Comparison of ENCODE assay signal across 8 mouse cellular contexts in the genomic region with DNA sequence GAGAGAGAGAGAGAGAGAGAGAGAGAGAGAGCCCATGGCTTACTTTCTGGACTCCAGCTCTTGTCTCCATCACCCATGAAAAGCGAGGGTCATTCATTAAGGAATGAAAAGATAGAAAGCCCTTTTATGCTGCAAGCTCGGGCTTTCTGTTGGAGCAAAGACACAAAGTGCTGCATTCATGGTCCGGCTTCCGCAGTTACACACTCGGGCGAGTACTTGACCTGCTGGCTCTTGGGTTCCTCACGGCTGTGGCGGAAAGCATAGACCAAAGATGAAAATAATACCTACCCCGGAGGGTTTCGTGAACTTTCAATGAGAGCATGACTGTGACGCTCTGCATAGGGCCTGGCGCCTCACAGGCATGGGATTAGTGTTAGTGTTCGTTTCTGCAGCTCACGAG. TPM values are rescaled to one million over a fixed set of nuclear protein-coding genes. Genes with fewer than 3 reads are reported as not detected.
DNase-seq lines count a peak whose midpoint lies in the region; ATAC-seq and TF ChIP-seq lines count a peak whose summit lies in the region.

No protein-coding gene starts in this region.

- no peak for TF ChIP-seq RAD21 in MEL (IDR thresholded peaks at IDR 0.05; ENCODE audit: low read depth, low read length)

- TF ChIP-seq POLR2A in MEL (IDR thresholded peaks at IDR 0.05; ENCODE audit: control insufficient read depth in 1 of 2, insufficient read depth in 1 of 2, low read depth in 1 of 2, low read length in 2 of 2, poor library complexity in 1 of 2) = no peak
- TF ChIP-seq POLR2A in brain, embryonic 14.5 days (IDR thresholded peaks at IDR 0.05; ENCODE audit: borderline replicate concordance, extremely low read depth, insufficient read depth, insufficient read length, poor library complexity, severe bottlenecking) = no peak

- no peaks in the 10 kb centered on the region for H3K79me2 ChIP-seq in MEL (ENCODE audit: control insufficient read depth, insufficient read depth, low read length, poor library complexity)

- no peak for DNase-seq in MEL (ENCODE audit: low read depth, low spot score)
- DNase-seq in brain, embryonic 14.5 days (ENCODE audit: low read depth) = peak; percentile 60
- DNase-seq in hindbrain, embryonic 11.5 days (ENCODE audit: low spot score) = peak; percentile 55
- DNase-seq in layer of hippocampus, postnatal 10 days (ENCODE audit: low spot score in 2 of 2) = peak; percentile 21 to 22
- no peak for DNase-seq in yolk sac, embryonic 10.5 days (ENCODE audit: low spot score)
- no peak for DNase-seq in spleen, adult 18-20 months
- DNase-seq in cerebellum, adult 11 months = no peak
- DNase-seq in testis, postnatal 14 days (ENCODE audit: low spot score) = no peak

- peak overlapping the region; percentile 11; the same call in 1 of the 2 replicates for H3K4me2 ChIP-seq in hindbrain, embryonic 11.5 days (replicated peaks; ENCODE audit: low read depth, low read length)

- no peaks in the 10 kb centered on the region for H3K9me3 ChIP-seq in MEL (replicated peaks; ENCODE audit: insufficient read depth, low read length)
- H3K9me3 ChIP-seq in hindbrain, embryonic 11.5 days (ENCODE audit: control insufficient read depth, low read length) = no peaks in the 10 kb centered on the region

- WGBS in hindbrain, embryonic 11.5 days = 46% methylated on average over 14 of the region's 14 CpGs

- H3K36me3 ChIP-seq in MEL (ENCODE audit: control insufficient read depth in 1 of 2, insufficient read depth in 2 of 2, low read length in 2 of 2) = peaks cover 0 to 5% of the 10 kb centered on the region in 2 experiments; a peak in 1 of 4 replicates
- no peaks in the 10 kb centered on the region for H3K36me3 ChIP-seq in hindbrain, embryonic 11.5 days (ENCODE audit: control insufficient read depth, insufficient read depth, low read length)

- peak; percentile 45; the same call in 1 of the 2 replicates for ATAC-seq in hindbrain, embryonic 11.5 days (ENCODE audit: low FRiP score)

- peaks cover 2 to 21% of the 10 kb centered on the region in 2 experiments; a peak in 3 of 4 replicates for H3K4me1 ChIP-seq in MEL (ENCODE audit: control insufficient read depth in 1 of 2, insufficient read depth in 2 of 2, low read length in 2 of 2)
- H3K4me1 ChIP-seq in hindbrain, embryonic 11.5 days (replicated peaks; ENCODE audit: control insufficient read depth, insufficient read depth, low read length) = no peaks in the 10 kb centered on the region

- H3K9ac ChIP-seq in MEL (ENCODE audit: control insufficient read depth, low read depth, low read length, poor library complexity, severe bottlenecking) = no peak overlapping the region
- peak overlapping the region; percentile 37; the same call in 1 of the 2 replicates for H3K9ac ChIP-seq in hindbrain, embryonic 11.5 days (ENCODE audit: low read depth, low read length)

- H3K4me3 ChIP-seq in MEL (ENCODE audit: control insufficient read depth in 1 of 2, insufficient read depth in 1 of 2, low read depth in 2 of 2, low read length in 2 of 2) = no peak overlapping the region
- no peak overlapping the region for H3K4me3 ChIP-seq in hindbrain, embryonic 11.5 days (ENCODE audit: low read depth, low read length)

- H3K27me3 ChIP-seq in MEL (ENCODE audit: control insufficient read depth in 1 of 2, insufficient read depth in 2 of 2, low read length in 2 of 2) = no peaks in the 10 kb centered on the region
- no peaks in the 10 kb centered on the region for H3K27me3 ChIP-seq in hindbrain, embryonic 11.5 days (ENCODE audit: control insufficient read depth, insufficient read depth, low read length)

- no peak for TF ChIP-seq EP300 in MEL (IDR thresholded peaks at IDR 0.05; ENCODE audit: low read depth in 1 of 2, low read length in 2 of 2)

- no peak overlapping the region for H3K27ac ChIP-seq in MEL (ENCODE audit: control insufficient read depth, low read depth, low read length)
- peak overlapping the region; percentile 39; the same call in 1 of the 2 replicates for H3K27ac ChIP-seq in hindbrain, embryonic 11.5 days (ENCODE audit: low read depth, low read length)

- no peak for TF ChIP-seq CTCF in MEL (IDR thresholded peaks at IDR 0.05 in 2 of 3, conservative IDR thresholded peaks at IDR 0.05 in 1 of 3; ENCODE audit: control insufficient read depth in 1 of 3, insufficient read depth in 1 of 3, low read depth in 2 of 3, low read length in 3 of 3, poor library complexity in 1 of 3, severe bottlenecking in 1 of 3)
- TF ChIP-seq CTCF in brain, embryonic 14.5 days (IDR thresholded peaks at IDR 0.05; ENCODE audit: borderline replicate concordance, extremely low read depth, insufficient read depth, insufficient read length) = no peak

TF ChIP-seq in MEL, 35 proteins besides CTCF, POLR2A, EP300 and RAD21:
- no peak for TF ChIP-seq MYB (IDR thresholded peaks at IDR 0.05; ENCODE audit: low read depth, low read length)
- no peak for TF ChIP-seq ELF1 (IDR thresholded peaks at IDR 0.05; ENCODE audit: low read depth, low read length)
- no peak for TF ChIP-seq UBTF (IDR thresholded peaks at IDR 0.05; ENCODE audit: borderline replicate concordance, insufficient read depth, low read depth, low read length)
- no peak for TF ChIP-seq ZKSCAN1 (IDR thresholded peaks at IDR 0.05; ENCODE audit: low read depth, low read length)
- 0 out of 2 replicates have a peak, but pooled peaks have one; percentile 1 for TF ChIP-seq JUND (IDR thresholded peaks at IDR 0.05; ENCODE audit: low read depth, low read length)
TF ChIP-seq in MEL: peak in this region for 1.

RNA-seq across cellular contexts. Expression of a gene that starts 14.4 kb away (rescaled TPM):
- 27.2 and 28.1 TPM in 2 replicates for total RNA-seq in MEL (2012; rRNA removed)
- polyA plus RNA-seq in MEL (2012; ENCODE audit: insufficient read depth in 1 of 2, insufficient read length in 2 of 2, low read depth in 1 of 2, low replicate concordance in 2 of 2, missing spikeins in 1 of 2) = 10 to 100 TPM; 78.1 to 81.6 TPM
- polyA plus RNA-seq in brain, embryonic 14.5 days (2012; rRNA removed) = 167 and 171 TPM in 2 replicates
- polyA plus RNA-seq in hindbrain, embryonic 11.5 days (2014; fragmentation: Nextera tagmentation; extraction: Ambion mirVana) = 297 and 327 TPM in 2 replicates
- total RNA-seq in layer of hippocampus, postnatal 10 days (2021) = 100 to 1,000 TPM; 229 to 249 TPM

RNA-seq across cellular contexts. Expression of a gene that starts 40.8 kb away (rescaled TPM):
- 6.0 and 8.0 TPM in 2 replicates for total RNA-seq in MEL (2012; rRNA removed)
- 1 to 10 TPM in 1 of 2 experiments, not detected in 1; 8.2 TPM for polyA plus RNA-seq in MEL (2012; ENCODE audit: insufficient read depth in 1 of 2, insufficient read length in 2 of 2, low read depth in 1 of 2, low replicate concordance in 2 of 2, missing spikeins in 1 of 2)
- 21.6 and 26.6 TPM in 2 replicates for polyA plus RNA-seq in brain, embryonic 14.5 days (2012; rRNA removed)
- 39.9 and 40.2 TPM in 2 replicates for polyA plus RNA-seq in hindbrain, embryonic 11.5 days (2014; fragmentation: Nextera tagmentation; extraction: Ambion mirVana)
- total RNA-seq in layer of hippocampus, postnatal 10 days (2021) = 10 to 100 TPM; 23.9 to 24.2 TPM

Comparison
In these comparisons a context has a peak if more than half of its experiments do, and no peak if none do; other contexts are left out.
1. DNase-seq: peak in brain, embryonic 14.5 days (single experiment), hindbrain, embryonic 11.5 days (single experiment) and layer of hippocampus, postnatal 10 days (2 of 2); none in MEL (single experiment), yolk sac, embryonic 10.5 days (single experiment), spleen, adult 18-20 months (0 of 2), cerebellum, adult 11 months (single experiment) and testis, postnatal 14 days (single experiment).